Mouse (Mus musculus) midbrain, embryonic 10.5 days (tissue): ENCODE results near the gene 1700020D05Rik. TPM values are rescaled to one million over a fixed set of nuclear protein-coding genes. Genes with fewer than 3 reads are reported as not detected.
"Not testable (repeated sequence)": the region's sequence is repeated elsewhere in the genome, so short reads cannot be mapped to it uniquely, and the experiment has no call there.

Experiments used
- DNase-seq: peaks from one replicate; pipeline ENCODE4 v3.0.0-alpha.2; 2017; ENCODE audit warnings: low spot score
- H3K27ac ChIP-seq: fragments of 300-500 bp; sonication (generic); replicated peaks from 2 replicates; pipeline ENCODE4 v1.5.1; 2016; ENCODE audit warnings: mild to moderate bottlenecking
- H3K27me3 ChIP-seq: fragments of 300-500 bp; sonication (generic); 2 replicates; pipeline ENCODE4 v1.6.1; 2016; ENCODE audit warnings: low read depth, mild to moderate bottlenecking; ENCODE audit not compliant: poor library complexity, severe bottlenecking
- H3K36me3 ChIP-seq: fragments of 300-500 bp; sonication (generic); 2 replicates; pipeline ENCODE4 v1.6.1; 2016; ENCODE audit warnings: mild to moderate bottlenecking, moderate library complexity
- H3K4me1 ChIP-seq: fragments of 300-500 bp; sonication (generic); 2 replicates; pipeline ENCODE4 v1.6.1; 2016
- H3K4me3 ChIP-seq: fragments of 300-500 bp; sonication (generic); 2 replicates; pipeline ENCODE4 v1.5.1; 2016; ENCODE audit warnings: mild to moderate bottlenecking, moderate library complexity
- H3K9me3 ChIP-seq: fragments of 300-500 bp; sonication (generic); replicated peaks from 2 replicates; pipeline ENCODE4 v1.6.1; 2016; ENCODE audit warnings: mild to moderate bottlenecking
- WGBS: fragments of 180-500 bp; shearing (Covaris S2); methylation state at CpG from one replicate; pipeline ENCODE4 v1.1.7; 2016; 5-methylcytosine and 5-hydroxymethylcytosine counted together
- polyA plus RNA-seq: library from polyadenylated mRNA; unstranded; fragments of >200 nt; fragmentation: Nextera tagmentation; extraction: Ambion mirVana; gene quantifications from 2 replicates; pipeline ENCODE4 v1.2.1, GENCODE M21; 2016

Gene 1700020D05Rik
- polyA plus RNA-seq, 1 experiment from 2014 or later: not detected

- Histone ChIP-seq H3K36me3 (no peaks in the 10 kb centered on the region), H3K27me3 (peaks cover 7% of the 10 kb centered on the region; the same call in 1 of the 2 replicates)
- 85% methylated on average over 3 of the region's 3 CpGs for WGBS
Observed at GRCm38 (mm10) chr19:5513005-5513349, 9.4 kb upstream of the 1700020D05Rik start.

GRCm38 (mm10) chr19:5512091-5513004, 8.8 kb upstream of the 1700020D05Rik start:
- no peak for DNase-seq
- H3K4me1 ChIP-seq: peaks cover 26% of the 10 kb centered on the region
- H3K36me3 ChIP-seq: no peaks in the 10 kb centered on the region
- 87% methylated on average over 12 of the region's 12 CpGs for WGBS
- H3K27ac ChIP-seq: no peak overlapping the region
- peaks cover 11% of the 10 kb centered on the region; the same call in 1 of the 2 replicates for H3K9me3 ChIP-seq
- peaks cover 7% of the 10 kb centered on the region; the same call in 1 of the 2 replicates for H3K27me3 ChIP-seq
- H3K4me3 ChIP-seq: no peak overlapping the region

More at GRCm38 (mm10) chr19:5513005-5513349, 9.4 kb upstream of the 1700020D05Rik start:
- Histone ChIP-seq H3K4me3 (no peak overlapping the region), H3K4me1 (peaks cover 26% of the 10 kb centered on the region), H3K9me3 (peaks cover 10% of the 10 kb centered on the region; the same call in 1 of the 2 replicates), H3K27ac (no peak overlapping the region)
- no peak for DNase-seq

GRCm38 (mm10) chr19:5511074-5511632, 7.6 kb upstream of the 1700020D05Rik start:
- 46% methylated on average over 15 of the region's 15 CpGs for WGBS
- no peaks in the 10 kb centered on the region for H3K36me3 ChIP-seq
- H3K27me3 ChIP-seq: peaks cover 7% of the 10 kb centered on the region; the same call in 1 of the 2 replicates
- no peak for DNase-seq
- H3K4me1 ChIP-seq: peaks cover 26% of the 10 kb centered on the region
- peaks cover 11% of the 10 kb centered on the region; the same call in 1 of the 2 replicates for H3K9me3 ChIP-seq
- peak overlapping the region; percentile 60 for H3K4me3 ChIP-seq
- H3K27ac ChIP-seq: peak overlapping the region; percentile 87

GRCm38 (mm10) chr19:5510031-5511026, 6.7 kb upstream of the 1700020D05Rik start, which contains the start of gene Snx32:
TSS of gene Snx32 (minus strand) at chr19:5510538.
- Histone ChIP-seq H3K4me1 (peaks cover 22% of the 10 kb centered on the region), H3K27ac (peak within 1 kb of the TSS; percentile 87), H3K36me3 (no peaks in the 10 kb centered on the region), H3K4me3 (peak within 1 kb of the TSS; percentile 60), H3K27me3 (peaks cover 7% of the 10 kb centered on the region; the same call in 1 of the 2 replicates), H3K9me3 (peaks cover 11% of the 10 kb centered on the region; the same call in 1 of the 2 replicates)
- peak; percentile 94 for DNase-seq
- WGBS: 3% methylated on average over 47 of the region's 47 CpGs

GRCm38 (mm10) chr19:5500330-5500875, 3.2 kb downstream of the 1700020D05Rik start:
- DNase-seq: no peak
- no peak overlapping the region for H3K4me3 ChIP-seq
- H3K9me3 ChIP-seq: no peaks in the 10 kb centered on the region
- H3K4me1 ChIP-seq: 0 out of 2 replicates have a peak, but pooled peaks cover 2% of the 10 kb centered on the region
- peaks cover 33% of the 10 kb centered on the region for H3K36me3 ChIP-seq
- WGBS: 94% methylated on average over 2 of the region's 2 CpGs
- no peak overlapping the region for H3K27ac ChIP-seq
- no peaks in the 10 kb centered on the region for H3K27me3 ChIP-seq

- no peak for DNase-seq
- Histone ChIP-seq H3K4me1 (peaks cover 14% of the 10 kb centered on the region), H3K27me3 (no peaks in the 10 kb centered on the region), H3K36me3 (peaks cover 61% of the 10 kb centered on the region), H3K9me3 (no peaks in the 10 kb centered on the region), H3K27ac (no peak overlapping the region), H3K4me3 (no peak overlapping the region)
- 90% methylated on average over 16 of the region's 16 CpGs for WGBS
Observed at GRCm38 (mm10) chr19:5496052-5496370, 7.6 kb downstream of the 1700020D05Rik start.

GRCm38 (mm10) chr19:5495353-5496051, 8.1 kb downstream of the 1700020D05Rik start:
- 88% methylated on average over 12 of the region's 12 CpGs for WGBS
- peaks cover 14% of the 10 kb centered on the region for H3K4me1 ChIP-seq
- no peaks in the 10 kb centered on the region for H3K27me3 ChIP-seq
- H3K27ac ChIP-seq: no peak overlapping the region
- no peak for DNase-seq
- H3K4me3 ChIP-seq: no peak overlapping the region
- no peaks in the 10 kb centered on the region for H3K9me3 ChIP-seq
- peaks cover 61% of the 10 kb centered on the region for H3K36me3 ChIP-seq

GRCm38 (mm10) chr19:5494314-5494713, 9.3 kb downstream of the 1700020D05Rik start:
- WGBS: 95% methylated on average over 3 of the region's 3 CpGs
- no peak for DNase-seq
- Histone ChIP-seq H3K27ac (no peak overlapping the region), H3K4me3 (no peak overlapping the region), H3K36me3 (peaks cover 61% of the 10 kb centered on the region), H3K27me3 (no peaks in the 10 kb centered on the region), H3K4me1 (peaks cover 23% of the 10 kb centered on the region), H3K9me3 (no peaks in the 10 kb centered on the region)

- H3K36me3 ChIP-seq: peaks cover 61% of the 10 kb centered on the region
- WGBS: 77% methylated on average over 9 of the region's 9 CpGs
- H3K4me3 ChIP-seq: peak overlapping the region; percentile 86; the same call in 1 of the 2 replicates
Observed at GRCm38 (mm10) chr19:5493301-5493721, 10.3 kb downstream of the 1700020D05Rik start.

GRCm38 (mm10) chr19:5492641-5493040, 10.9 kb downstream of the 1700020D05Rik start:
- 89% methylated on average over 4 of the region's 4 CpGs for WGBS
- no peak for DNase-seq
- H3K27me3 ChIP-seq: no peaks in the 10 kb centered on the region
- H3K36me3 ChIP-seq: peaks cover 56% of the 10 kb centered on the region
- H3K4me1 ChIP-seq: peaks cover 35% of the 10 kb centered on the region
- H3K9me3 ChIP-seq: no peaks in the 10 kb centered on the region
- peak overlapping the region; percentile 86 for H3K4me3 ChIP-seq
- no peak overlapping the region for H3K27ac ChIP-seq

More at GRCm38 (mm10) chr19:5493301-5493721, 10.3 kb downstream of the 1700020D05Rik start:
- H3K4me1 ChIP-seq: peaks cover 31% of the 10 kb centered on the region
- DNase-seq, H3K9me3 ChIP-seq, H3K27ac ChIP-seq, H3K27me3 ChIP-seq: not testable (repeated sequence)

GRCm38 (mm10) chr19:5490898-5491708, 12.5 kb downstream of the 1700020D05Rik start:
- Histone ChIP-seq H3K4me3 (peak overlapping the region; percentile 86), H3K36me3 (peaks cover 46% of the 10 kb centered on the region), H3K4me1 (peaks cover 47% of the 10 kb centered on the region), H3K9me3 (no peaks in the 10 kb centered on the region), H3K27ac (peak overlapping the region; percentile 99), H3K27me3 (no peaks in the 10 kb centered on the region)
- DNase-seq: peak; percentile 77
- under 1% methylated on average over 59 of the region's 59 CpGs for WGBS
